Mouse (Mus musculus) heart, postnatal 36 days (tissue): ENCODE results near the gene 4930519P11Rik. TPM values are rescaled to one million over a fixed set of nuclear protein-coding genes. Genes with fewer than 3 reads are reported as not detected.

Source experiments
- DNase-seq, 2 experiments: peaks; one replicate each; pipeline ENCODE4 v3.0.0; 2021 to 2022
- intact Hi-C: fragments of 180-260 bp; cut with DNase I; formaldehyde crosslinking; loops from one replicate; pipeline ENCODE4 v1.15.1; 2025
- total RNA-seq, 2 experiments: library from RNA; stranded (reverse); gene quantifications; 2 replicates each; pipeline ENCODE4 v1.2.3; 2021

Gene 4930519P11Rik
- total RNA-seq, 2 experiments from 2014 or later, result not detected

GRCm38 (mm10) chr2:154633876-154634644, 20.8 kb upstream of the 4930519P11Rik start:
- no peak for DNase-seq
- intact Hi-C loops, result no loop called here

GRCm38 (mm10) chr2:154633039-154633742, 20.0 kb upstream of the 4930519P11Rik start:
- intact Hi-C loops, result no loop called here
- no peak for DNase-seq

GRCm38 (mm10) chr2:154632203-154632780, 19.1 kb upstream of the 4930519P11Rik start:
- no peak for DNase-seq
- intact Hi-C loops, result no loop called here

GRCm38 (mm10) chr2:154630531-154630930, 17.3 kb upstream of the 4930519P11Rik start:
- intact Hi-C loops, result no loop called here
- no peak for DNase-seq

- intact Hi-C loops, result no loop called here
- no peak for DNase-seq
Measured at GRCm38 (mm10) chr2:154624137-154624536, 10.9 kb upstream of the 4930519P11Rik start.

GRCm38 (mm10) chr2:154621684-154622083, 8.4 kb upstream of the 4930519P11Rik start:
- intact Hi-C loops, result no loop called here
- DNase-seq, result no peak

- no peak for DNase-seq
- intact Hi-C loops, result no loop called here
Measured at GRCm38 (mm10) chr2:154617061-154617460, 3.8 kb upstream of the 4930519P11Rik start.

GRCm38 (mm10) chr2:154615674-154616073, 2.4 kb upstream of the 4930519P11Rik start:
- intact Hi-C loops, result loop anchor here (2.0 kb wide), 1 partner anchor 65 kb away; the partner anchor contains the start of gene Actl10
- DNase-seq, result no peak

- intact Hi-C loops, result loop anchor here (2.0 kb wide), 1 partner anchor 64 kb away; the partner anchor contains the start of gene Actl10
- no peak for DNase-seq
Measured at GRCm38 (mm10) chr2:154614841-154615576, 1.8 kb upstream of the 4930519P11Rik start.

GRCm38 (mm10) chr2:154609050-154609767, 4.0 kb downstream of the 4930519P11Rik start:
- DNase-seq, result no peak
- intact Hi-C loops, result no loop called here

GRCm38 (mm10) chr2:154606965-154607364, 6.3 kb downstream of the 4930519P11Rik start:
- no peak for DNase-seq
- intact Hi-C loops, result no loop called here

GRCm38 (mm10) chr2:154604156-154604555, 9.1 kb downstream of the 4930519P11Rik start:
- intact Hi-C loops, result no loop called here

GRCm38 (mm10) chr2:154603638-154604153, 9.5 kb downstream of the 4930519P11Rik start, which contains the start of gene Pxmp4:
Gene Pxmp4, minus strand, starts transcription at chr2:154603708.
- intact Hi-C loops, result no loop called here
- peak; percentile 99 to 100 for DNase-seq

More at GRCm38 (mm10) chr2:154604156-154604555, 9.1 kb downstream of the 4930519P11Rik start:
- no peak for DNase-seq

GRCm38 (mm10) chr2:154603007-154603637, 10.1 kb downstream of the 4930519P11Rik start:
- intact Hi-C loops, result no loop called here
- no peak for DNase-seq

- DNase-seq, result no peak
- intact Hi-C loops, result no loop called here
Measured at GRCm38 (mm10) chr2:154601324-154601723, 11.9 kb downstream of the 4930519P11Rik start.

- intact Hi-C loops, result no loop called here
- DNase-seq, result no peak
Measured at GRCm38 (mm10) chr2:154600586-154600985, 12.7 kb downstream of the 4930519P11Rik start.

GRCm38 (mm10) chr2:154597399-154597798, 15.8 kb downstream of the 4930519P11Rik start:
- DNase-seq, result no peak
- intact Hi-C loops, result no loop called here

- DNase-seq, result no peak
Measured at GRCm38 (mm10) chr2:154595775-154596174, 17.5 kb downstream of the 4930519P11Rik start.

GRCm38 (mm10) chr2:154593025-154593424, 20.2 kb downstream of the 4930519P11Rik start:
- peak; percentile 28 to 40 for DNase-seq
- intact Hi-C loops, result no loop called here

More at GRCm38 (mm10) chr2:154595775-154596174, 17.5 kb downstream of the 4930519P11Rik start:
- intact Hi-C loops, result no loop called here
